Mouse (Mus musculus) yolk sac, embryonic 10.5 days (tissue): Measurements from ENCODE around the gene Bcas3.

Experiments
- DNase-seq: peaks from one replicate; pipeline ENCODE4 v3.0.0-alpha.2; 2017; ENCODE audit warnings: low spot score

Gene Bcas3

GRCm38 (mm10) chr11:85842596-85843346 lies 489.8 kb downstream of the Bcas3 start:
- no peak for DNase-seq

- DNase-seq, result peak; percentile 73
Measured at GRCm38 (mm10) chr11:85843347-85843692, 490.4 kb downstream of the Bcas3 start.

GRCm38 (mm10) chr11:85844144-85844965 lies 491.4 kb downstream of the Bcas3 start:
- peak; percentile 84 for DNase-seq

GRCm38 (mm10) chr11:85844971-85845370 lies 492.0 kb downstream of the Bcas3 start:
- peak; percentile 25 for DNase-seq

GRCm38 (mm10) chr11:85845921-85846320 lies 493.0 kb downstream of the Bcas3 start:
- DNase-seq, result no peak

GRCm38 (mm10) chr11:85846509-85846908 lies 493.5 kb downstream of the Bcas3 start:
- no peak for DNase-seq

GRCm38 (mm10) chr11:85849037-85849436 lies 496.1 kb downstream of the Bcas3 start:
- peak; percentile 73 for DNase-seq

GRCm38 (mm10) chr11:85850233-85850632 lies 497.3 kb downstream of the Bcas3 start, which contains the start of gene Gm11444:
Gm11444 (minus strand) TSS chr11:85850333.
- DNase-seq, result no peak

GRCm38 (mm10) chr11:85850758-85851157 lies 497.8 kb downstream of the Bcas3 start:
- no peak for DNase-seq

GRCm38 (mm10) chr11:85857997-85858698 lies 505.2 kb downstream of the Bcas3 start:
- no peak for DNase-seq

GRCm38 (mm10) chr11:85864363-85864762 lies 511.4 kb downstream of the Bcas3 start:
- DNase-seq, result no peak
